12 mouse cellular contexts compared by ENCODE assay signal in the genomic region with DNA sequence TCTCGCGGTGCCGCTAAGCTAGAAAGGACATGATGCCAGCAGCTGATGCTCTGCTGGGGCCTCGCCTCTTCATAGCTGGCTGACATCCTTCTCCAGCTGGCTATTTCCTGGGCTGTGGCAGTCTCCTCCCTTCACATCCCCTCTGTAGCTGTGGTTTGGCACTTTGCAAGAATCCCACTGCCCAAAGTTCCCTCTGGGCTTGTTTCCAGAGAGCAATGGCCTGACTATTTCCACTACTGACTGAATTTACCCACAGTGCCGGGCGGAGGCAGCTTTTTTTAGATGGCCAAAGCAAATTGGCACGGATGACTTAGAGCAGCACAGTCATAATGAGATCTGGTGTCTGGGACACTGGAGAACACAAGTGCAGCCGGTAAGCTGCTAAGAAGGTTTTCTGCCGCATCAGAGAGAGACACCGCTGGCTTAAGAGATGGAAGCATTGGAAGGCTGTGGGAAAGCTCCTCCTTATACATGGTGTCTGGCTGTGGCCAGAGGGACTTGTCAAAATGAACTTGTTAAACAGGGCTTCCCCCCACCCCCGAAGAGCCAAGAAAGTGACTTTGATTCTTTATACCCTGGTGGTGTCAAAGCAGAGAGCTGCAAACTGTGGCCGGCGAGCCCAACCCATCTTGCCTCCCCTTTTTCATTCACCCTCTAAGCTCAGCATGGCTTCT.
DNase-seq lines count a peak whose midpoint lies in the region; ATAC-seq lines count a peak whose summit lies in the region.
"Had no signal": no experiment of that assay in that cellular context is flagged by ENCODE, and none has a peak within 500 bp of the region (broad histone marks: within the 10 kb centered on the region; RNA-seq: fewer than 3 reads in every experiment).

No protein-coding gene starts in this region.

- no peaks in the 10 kb centered on the region for H3K4me1 ChIP-seq in forebrain, embryonic 13.5 days
- no peaks in the 10 kb centered on the region for H3K4me1 ChIP-seq in forebrain, embryonic 16.5 days (replicated peaks; ENCODE audit: control insufficient read depth, insufficient read depth, low read length)
- H3K4me1 ChIP-seq in limb, embryonic 12.5 days (replicated peaks): peaks cover 11% of the 10 kb centered on the region
- no peaks in the 10 kb centered on the region; the same call in 1 of the 2 replicates for H3K4me1 ChIP-seq in limb, embryonic 10.5 days

- WGBS in forebrain, embryonic 13.5 days: 88% methylated on average over 13 of the region's 13 CpGs
- WGBS in forebrain, embryonic 16.5 days: 83% methylated on average over 13 of the region's 13 CpGs
- WGBS in limb, embryonic 12.5 days: 74% methylated on average over 13 of the region's 13 CpGs
- 88% methylated on average over 13 of the region's 13 CpGs for WGBS in limb, embryonic 10.5 days

- no peak overlapping the region for H3K27ac ChIP-seq in forebrain, embryonic 13.5 days
- no peak overlapping the region for H3K27ac ChIP-seq in forebrain, embryonic 16.5 days (ENCODE audit: low read length)
- H3K27ac ChIP-seq in limb, embryonic 12.5 days: 0 out of 2 replicates have a peak overlapping the region, but pooled peaks have one; percentile 1
- no peak overlapping the region for H3K27ac ChIP-seq in limb, embryonic 10.5 days
- H3K27ac ChIP-seq: midbrain, embryonic 12.5 days had no signal

- H3K9me3 ChIP-seq in forebrain, embryonic 13.5 days (replicated peaks): no peaks in the 10 kb centered on the region
- H3K9me3 ChIP-seq in forebrain, embryonic 16.5 days (ENCODE audit: control insufficient read depth, low read length): no peaks in the 10 kb centered on the region
- H3K9me3 ChIP-seq in limb, embryonic 12.5 days: no peaks in the 10 kb centered on the region
- H3K9me3 ChIP-seq in limb, embryonic 10.5 days (replicated peaks): no peaks in the 10 kb centered on the region
- H3K9me3 ChIP-seq: midbrain, embryonic 12.5 days had no signal

- intact Hi-C loops in gastrocnemius, postnatal 14 days (cut with DNase I; ENCODE audit: low total_unique reads): no loop called here

- H3K36me3 ChIP-seq in forebrain, embryonic 13.5 days (ENCODE audit: poor library complexity, severe bottlenecking): no peaks in the 10 kb centered on the region
- H3K36me3 ChIP-seq in forebrain, embryonic 16.5 days (ENCODE audit: control insufficient read depth, insufficient read depth): no peaks in the 10 kb centered on the region
- H3K36me3 ChIP-seq in limb, embryonic 12.5 days: no peaks in the 10 kb centered on the region
- no peaks in the 10 kb centered on the region for H3K36me3 ChIP-seq in limb, embryonic 10.5 days
- H3K36me3 ChIP-seq: midbrain, embryonic 12.5 days had no signal

- no peaks in the 10 kb centered on the region for H3K27me3 ChIP-seq in forebrain, embryonic 13.5 days
- H3K27me3 ChIP-seq in forebrain, embryonic 16.5 days (replicated peaks; ENCODE audit: control insufficient read depth, insufficient read depth, low read length): no peaks in the 10 kb centered on the region
- no peaks in the 10 kb centered on the region for H3K27me3 ChIP-seq in limb, embryonic 12.5 days
- no peaks in the 10 kb centered on the region for H3K27me3 ChIP-seq in limb, embryonic 10.5 days (ENCODE audit: low read depth, poor library complexity, severe bottlenecking)
- H3K27me3 ChIP-seq: midbrain, embryonic 12.5 days had no signal

- no peak for DNase-seq in limb, embryonic 10.5 days (ENCODE audit: low spot score)
- DNase-seq in MN1 (ENCODE audit: low spot score): peak; percentile 78
- peak; percentile 17 for DNase-seq in gastrocnemius, postnatal 14 days
- DNase-seq in thymus, postnatal 4 days: no peak
- DNase-seq in thymus, postnatal 14 days: no peak
- DNase-seq: adrenal gland, postnatal 10 days; B cell, adult 2 months had no signal

- no peak overlapping the region for H3K4me3 ChIP-seq in forebrain, embryonic 13.5 days
- no peak overlapping the region for H3K4me3 ChIP-seq in forebrain, embryonic 16.5 days (replicated peaks; ENCODE audit: low read length)
- no peak overlapping the region for H3K4me3 ChIP-seq in limb, embryonic 12.5 days (replicated peaks)
- no peak overlapping the region for H3K4me3 ChIP-seq in limb, embryonic 10.5 days
- H3K4me3 ChIP-seq: midbrain, embryonic 12.5 days had no signal

- no peak overlapping the region for H3K4me2 ChIP-seq in forebrain, embryonic 13.5 days
- no peak overlapping the region for H3K4me2 ChIP-seq in forebrain, embryonic 16.5 days (ENCODE audit: low read length)
- H3K4me2 ChIP-seq in limb, embryonic 12.5 days: no peak overlapping the region
- H3K4me2 ChIP-seq: midbrain, embryonic 12.5 days had no signal

- ATAC-seq in forebrain, embryonic 13.5 days: peak; percentile 19; the same call in 1 of the 2 replicates
- ATAC-seq in forebrain, embryonic 16.5 days: no peak; the same call in 1 of the 2 replicates
- ATAC-seq in limb, embryonic 12.5 days (ENCODE audit: insufficient number of reproducible peaks, insufficient read depth, low FRiP score, low TSS enrichment, low read depth): no peak
- ATAC-seq: inflammation-experienced regulatory T-cells, adult 6 months had no signal

- H3K9ac ChIP-seq in forebrain, embryonic 13.5 days: no peak overlapping the region
- H3K9ac ChIP-seq in forebrain, embryonic 16.5 days (replicated peaks; ENCODE audit: low read depth, low read length): no peak overlapping the region
- no peak overlapping the region for H3K9ac ChIP-seq in limb, embryonic 12.5 days (replicated peaks)
- H3K9ac ChIP-seq: midbrain, embryonic 12.5 days had no signal

Comparison
In these comparisons a context has a peak if more than half of its experiments do, and no peak if none do; other contexts are left out.
1. DNase-seq: peak in MN1 (single experiment) and gastrocnemius, postnatal 14 days (single experiment); none in limb, embryonic 10.5 days (single experiment), thymus, postnatal 4 days (single experiment) and thymus, postnatal 14 days (single experiment).